In the genomic region with DNA sequence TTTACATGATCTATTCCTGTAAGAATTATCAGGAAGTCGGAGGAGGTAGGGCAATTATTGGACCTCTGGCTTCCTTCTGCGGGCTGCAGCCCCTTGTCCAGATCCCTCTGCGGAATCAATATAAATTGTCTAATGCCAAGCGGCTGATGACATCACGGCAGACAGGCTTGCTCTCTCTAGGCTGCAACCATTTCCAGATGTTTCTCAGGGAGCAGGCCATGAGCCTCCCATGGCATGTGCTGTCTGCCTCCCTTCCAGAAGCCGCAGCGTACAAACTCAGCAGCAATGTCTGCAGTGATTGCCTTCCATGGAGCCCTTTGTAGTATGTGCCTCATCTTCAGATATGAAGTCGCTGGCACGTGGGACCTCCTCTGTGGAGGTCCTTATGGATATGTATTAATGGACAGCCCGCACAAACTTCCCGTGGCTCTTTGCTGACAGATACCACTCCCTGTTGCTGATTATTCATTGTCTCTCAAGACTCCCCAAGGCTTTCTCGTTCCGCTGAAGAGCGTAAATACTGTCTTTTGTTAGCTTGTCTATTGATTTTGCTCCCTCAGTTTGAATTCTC, we compare ENCODE assay signal across 24 mouse cellular contexts.
DNase-seq lines count a peak whose midpoint lies in the region; ATAC-seq lines count a peak whose summit lies in the region.
"Had no signal": no experiment of that assay in that cellular context is flagged by ENCODE, and none has a peak within 500 bp of the region (broad histone marks: within the 10 kb centered on the region; RNA-seq: fewer than 3 reads in every experiment).

No protein-coding gene starts in this region.

- ATAC-seq in liver, embryonic 11.5 days (replicated peaks; ENCODE audit: low FRiP score): no peak
- ATAC-seq: hindbrain, embryonic 16.5 days had no signal

- H3K4me2 ChIP-seq in liver, embryonic 11.5 days: no peak overlapping the region
- H3K4me2 ChIP-seq: forebrain, embryonic 12.5 days; heart, embryonic 11.5 days; kidney, embryonic 15.5 days; lung, embryonic 15.5 days; midbrain, embryonic 12.5 days; neural tube, embryonic 13.5 days had no signal

- H3K36me3 ChIP-seq in embryonic facial prominence, embryonic 10.5 days (replicated peaks): no peaks in the 10 kb centered on the region
- no peaks in the 10 kb centered on the region for H3K36me3 ChIP-seq in liver, embryonic 11.5 days (ENCODE audit: control insufficient read depth, insufficient read depth, low read length)
- H3K36me3 ChIP-seq: forebrain, embryonic 12.5 days; kidney, embryonic 15.5 days; lung, embryonic 15.5 days; midbrain, embryonic 12.5 days; neural tube, embryonic 13.5 days had no signal

- WGBS in embryonic facial prominence, embryonic 10.5 days: 66% methylated on average over 14 of the region's 14 CpGs
- WGBS in liver, embryonic 11.5 days: 79% methylated on average over 14 of the region's 14 CpGs

- H3K4me1 ChIP-seq in embryonic facial prominence, embryonic 10.5 days: peaks cover 9% of the 10 kb centered on the region
- H3K4me1 ChIP-seq in liver, embryonic 11.5 days (replicated peaks; ENCODE audit: control insufficient read depth, insufficient read depth, low read length): no peaks in the 10 kb centered on the region
- H3K4me1 ChIP-seq: kidney, embryonic 15.5 days; lung, embryonic 15.5 days had no signal

- no peak overlapping the region for H3K9ac ChIP-seq in liver, embryonic 11.5 days (ENCODE audit: low read depth, low read length)
- H3K9ac ChIP-seq: forebrain, embryonic 12.5 days; kidney, embryonic 15.5 days; lung, embryonic 15.5 days; midbrain, embryonic 12.5 days; neural tube, embryonic 13.5 days had no signal

- peak; percentile 57 for DNase-seq in heart, adult 11 months
- no peak for DNase-seq in heart, postnatal 36 days
- DNase-seq in embryonic facial prominence, embryonic 10.5 days (ENCODE audit: low spot score): peak; percentile 51
- DNase-seq in forelimb bud, embryonic 11.5 days (ENCODE audit: low read depth, low spot score): peak; percentile 35
- peak; percentile 45 for DNase-seq in mesoderm, embryonic 11.5 days (ENCODE audit: low read depth, low spot score)
- DNase-seq in liver, embryonic 11.5 days (ENCODE audit: low spot score): no peak
- DNase-seq in ovary, postnatal 10 days (ENCODE audit: low spot score): no peak
- DNase-seq: adrenal gland, postnatal 36 days; cerebellum, adult 2 months; cerebellum, postnatal 25 days; gastrocnemius, postnatal 25 days; heart, adult 18-20 months; heart, postnatal 4 days; kidney, adult 18-20 months; kidney, postnatal 4 days; thymus, postnatal 4 days had no signal

- no peaks in the 10 kb centered on the region for H3K27me3 ChIP-seq in embryonic facial prominence, embryonic 10.5 days (replicated peaks; ENCODE audit: low read depth, poor library complexity, severe bottlenecking)
- no peaks in the 10 kb centered on the region for H3K27me3 ChIP-seq in liver, embryonic 11.5 days (replicated peaks; ENCODE audit: control insufficient read depth, insufficient read depth, low read length)
- H3K27me3 ChIP-seq: forebrain, embryonic 12.5 days; kidney, embryonic 15.5 days; lung, embryonic 15.5 days; midbrain, embryonic 12.5 days; neural tube, embryonic 13.5 days had no signal

- intact Hi-C loops in heart, postnatal 36 days (cut with DNase I): no loop called here

- no peak overlapping the region for H3K4me3 ChIP-seq in embryonic facial prominence, embryonic 10.5 days
- H3K4me3 ChIP-seq in liver, embryonic 11.5 days (ENCODE audit: low read depth, low read length): no peak overlapping the region
- H3K4me3 ChIP-seq: erythroblast, embryonic 14.5 days; forebrain, embryonic 12.5 days; kidney, embryonic 15.5 days; lung, embryonic 15.5 days; midbrain, embryonic 12.5 days; neural tube, embryonic 13.5 days had no signal

- no peaks in the 10 kb centered on the region for H3K9me3 ChIP-seq in embryonic facial prominence, embryonic 10.5 days
- no peaks in the 10 kb centered on the region for H3K9me3 ChIP-seq in liver, embryonic 11.5 days (ENCODE audit: control insufficient read depth, low read length)
- H3K9me3 ChIP-seq: forebrain, embryonic 12.5 days; midbrain, embryonic 12.5 days had no signal

- H3K27ac ChIP-seq in embryonic facial prominence, embryonic 10.5 days (replicated peaks): no peak overlapping the region
- H3K27ac ChIP-seq in liver, embryonic 11.5 days (ENCODE audit: low read depth, low read length): no peak overlapping the region
- H3K27ac ChIP-seq: forebrain, embryonic 12.5 days; kidney, embryonic 15.5 days; lung, embryonic 15.5 days; midbrain, embryonic 12.5 days; neural tube, embryonic 13.5 days had no signal

Comparison
In these comparisons a context has a peak if more than half of its experiments do, and no peak if none do; other contexts are left out.
1. DNase-seq: peak in heart, adult 11 months (single experiment), embryonic facial prominence, embryonic 10.5 days (single experiment), forelimb bud, embryonic 11.5 days (single experiment) and mesoderm, embryonic 11.5 days (single experiment); none in heart, postnatal 36 days (0 of 2), liver, embryonic 11.5 days (single experiment) and ovary, postnatal 10 days (single experiment).